Mouse (Mus musculus) small intestine, adult 2 months (tissue): Measurements from ENCODE around the gene Zfp185. TPM values are rescaled to one million over a fixed set of nuclear protein-coding genes. Genes with fewer than 3 reads are reported as not detected.

Source experiments
- H3K27ac ChIP-seq: fragments of 200-500 bp; 2 replicates; pipeline ENCODE4 v1.5.1; 2012; ENCODE audit warnings: low read depth, low read length, control low read depth, inconsistent platforms; ENCODE audit not compliant: insufficient read depth
- H3K27me3 ChIP-seq: fragments of 200-500 bp; 2 replicates; pipeline ENCODE4 v1.6.1; 2012; ENCODE audit warnings: mild to moderate bottlenecking, moderate library complexity, low read length, inconsistent platforms; ENCODE audit not compliant: control insufficient read depth, insufficient read depth
- H3K36me3 ChIP-seq: fragments of 200-500 bp; 2 replicates; pipeline ENCODE4 v1.6.1; 2012; ENCODE audit warnings: mild to moderate bottlenecking, low read length, control low read depth, inconsistent platforms; ENCODE audit not compliant: control insufficient read depth, insufficient read depth
- H3K4me1 ChIP-seq: fragments of 200-500 bp; 2 replicates; pipeline ENCODE4 v1.6.1; 2012; ENCODE audit warnings: low read length, inconsistent platforms, mixed read lengths; ENCODE audit not compliant: control insufficient read depth, insufficient read depth, insufficient read length
- H3K4me3 ChIP-seq: fragments of 200-500 bp; 2 replicates; pipeline ENCODE4 v1.5.1; 2012; ENCODE audit warnings: low read depth, mild to moderate bottlenecking, control low read depth, inconsistent platforms, low read length, moderate library complexity
- CTCF ChIP-seq: fragments of 200-500 bp; IDR thresholded peaks from 2 replicates; pipeline ENCODE4 v1.5.1; 2012; ENCODE audit warnings: low read depth, mild to moderate bottlenecking, control low read depth, inconsistent platforms, low read length, moderate library complexity, mixed read lengths; ENCODE audit not compliant: insufficient replicate concordance, insufficient read length; ENCODE audit errors: extremely low read depth
- POLR2A ChIP-seq: fragments of 200-500 bp; IDR thresholded peaks from 2 replicates; pipeline ENCODE4 v1.6.1; 2012; ENCODE audit warnings: low read depth, mild to moderate bottlenecking, control low read depth, inconsistent platforms, low read length, moderate library complexity
- whole genome bisulfite sequencing: fragments of 180-500 bp; shearing (Covaris S2); methylation state at CpG from one replicate; pipeline ENCODE4 v1.1.7; 2018; 5-methylcytosine and 5-hydroxymethylcytosine counted together
- polyA plus RNA-seq: library from polyadenylated mRNA; depleted of rRNA; stranded (reverse); fragments of >200 nt; gene quantifications from 2 replicates; pipeline ENCODE4 v1.2.3, GENCODE M21; 2012; rRNA removed

The Zfp185 gene
- polyA plus RNA-seq: 0.03 and 0.18 TPM in 2 replicates

DNA sequence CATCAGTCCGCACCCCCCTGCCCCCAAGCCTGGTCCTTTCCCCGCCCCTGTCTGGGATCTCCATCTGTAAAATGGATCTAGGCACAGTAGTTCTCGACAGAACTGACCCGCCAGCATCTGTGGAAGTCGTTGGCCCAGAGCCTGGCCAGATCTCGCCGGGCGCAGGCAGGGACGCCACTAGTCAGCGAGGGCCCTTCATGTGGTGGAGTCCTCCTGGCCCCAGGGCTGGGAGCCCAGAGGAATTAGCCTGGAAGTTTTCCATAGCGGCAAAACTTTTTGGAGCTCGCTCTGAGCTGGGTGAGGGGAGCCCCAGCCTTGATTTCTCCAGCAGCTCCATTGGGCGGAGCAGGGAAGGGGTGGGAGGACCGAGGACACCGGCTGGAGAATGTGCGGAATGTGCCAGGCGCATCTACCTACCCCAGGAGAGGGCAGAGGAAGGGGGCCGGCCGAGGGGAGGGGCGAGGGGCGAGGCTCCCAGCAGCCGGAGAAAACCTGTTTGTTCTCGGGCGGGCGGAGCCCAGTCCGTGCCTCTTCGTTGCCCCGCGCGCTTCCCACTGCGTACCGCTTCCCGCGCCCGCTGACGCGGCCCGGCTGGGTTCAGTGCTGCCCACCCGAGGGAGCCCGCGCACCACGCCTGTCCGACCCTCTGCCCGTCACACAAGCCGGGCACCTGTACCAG is at the start of gene Zfp185:
Zfp185 (plus strand) TSS at position 499 of the 679 bp plus-strand sequence.
- H3K4me3 ChIP-seq: peak within 1 kb of the TSS; percentile 52
- no peak within 1 kb of the TSS for H3K27ac ChIP-seq
- whole genome bisulfite sequencing: 13% methylated on average over 42 of the region's 45 CpGs
- H3K4me1 ChIP-seq: no peaks in the 10 kb centered on the region
- TF ChIP-seq CTCF (no peak), POLR2A (no peak)
- no peaks in the 10 kb centered on the region for H3K36me3 ChIP-seq
- H3K27me3 ChIP-seq: no peaks in the 10 kb centered on the region

DNA sequence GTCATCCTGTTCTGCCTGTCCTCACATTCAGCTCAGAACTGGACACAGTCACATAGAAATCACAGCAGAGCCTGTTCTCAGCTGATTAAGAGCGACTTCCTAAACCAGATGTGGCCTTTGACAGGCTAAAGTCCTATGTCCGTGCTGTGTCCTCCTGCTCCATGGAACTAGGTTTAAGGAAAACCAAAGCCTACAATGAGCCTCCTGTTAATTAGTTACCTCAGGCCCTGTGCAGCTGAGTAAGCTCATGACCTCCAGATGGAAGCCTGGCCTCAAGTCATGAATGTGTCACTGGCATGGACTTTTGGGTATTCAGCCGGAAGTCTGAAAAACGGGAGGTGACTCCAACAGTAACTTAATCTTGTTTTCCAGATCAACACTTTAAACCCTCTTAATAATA is 33.7 kb upstream of the Zfp185 start:
- Histone ChIP-seq H3K4me3 (no peak overlapping the region), H3K27ac (no peak overlapping the region), H3K27me3 (no peaks in the 10 kb centered on the region), H3K4me1 (no peaks in the 10 kb centered on the region), H3K36me3 (peaks cover 21% of the 10 kb centered on the region)
- WGBS: 75% methylated on average over 4 of the region's 4 CpGs
- TF ChIP-seq CTCF (no peak), POLR2A (no peak)

DNA sequence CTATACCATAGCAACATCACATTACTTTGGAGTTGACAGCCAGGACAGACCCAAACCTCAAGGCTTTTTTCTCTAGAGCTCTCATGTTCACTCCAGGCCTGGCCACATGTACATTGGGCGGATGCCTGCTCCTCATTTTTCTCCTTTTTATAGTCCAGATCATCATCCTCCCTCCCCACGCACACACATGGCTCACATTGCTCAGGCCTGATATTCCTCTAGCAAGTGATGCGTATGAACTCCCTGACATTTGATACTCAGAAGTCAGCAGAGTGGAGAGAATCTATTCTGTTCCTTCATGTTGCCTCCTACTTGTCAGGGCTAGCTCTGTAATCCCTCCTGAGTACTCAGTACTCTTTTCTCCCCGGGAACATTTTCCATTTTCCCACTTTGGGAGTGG is 30.7 kb upstream of the Zfp185 start:
- Histone ChIP-seq H3K4me1 (no peaks in the 10 kb centered on the region), H3K27me3 (no peaks in the 10 kb centered on the region), H3K27ac (no peak overlapping the region), H3K4me3 (no peak overlapping the region), H3K36me3 (peaks cover 20% of the 10 kb centered on the region)
- no peak for TF ChIP-seq POLR2A
- no peak for TF ChIP-seq CTCF
- WGBS: 93% methylated on average over 4 of the region's 4 CpGs

DNA sequence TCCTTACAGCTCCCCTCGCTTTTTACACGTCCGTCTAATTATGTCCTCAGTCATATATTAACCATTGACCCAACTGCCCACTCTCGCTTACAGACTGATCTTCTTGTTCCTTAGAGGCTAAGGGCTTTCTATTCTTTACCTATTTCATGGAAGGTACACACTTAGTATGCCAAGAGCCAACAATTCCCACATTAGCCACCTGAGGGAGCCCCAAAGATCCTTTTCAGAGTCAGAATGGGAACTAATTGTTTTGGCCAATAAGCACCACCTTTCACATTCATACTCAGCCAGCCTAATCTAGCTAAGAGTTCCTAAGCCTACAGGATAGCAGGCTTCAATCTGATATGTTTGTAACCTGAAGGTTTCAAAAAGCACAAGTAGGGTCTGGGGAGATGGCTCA is 26.7 kb upstream of the Zfp185 start:
- H3K27ac ChIP-seq: no peak overlapping the region
- no peak overlapping the region for H3K4me3 ChIP-seq
- no peaks in the 10 kb centered on the region for H3K27me3 ChIP-seq
- peaks cover 22% of the 10 kb centered on the region for H3K36me3 ChIP-seq
- WGBS: 83% methylated on average over 4 of the region's 4 CpGs
- H3K4me1 ChIP-seq: no peaks in the 10 kb centered on the region
- no peak for TF ChIP-seq POLR2A
- no peak for TF ChIP-seq CTCF

DNA sequence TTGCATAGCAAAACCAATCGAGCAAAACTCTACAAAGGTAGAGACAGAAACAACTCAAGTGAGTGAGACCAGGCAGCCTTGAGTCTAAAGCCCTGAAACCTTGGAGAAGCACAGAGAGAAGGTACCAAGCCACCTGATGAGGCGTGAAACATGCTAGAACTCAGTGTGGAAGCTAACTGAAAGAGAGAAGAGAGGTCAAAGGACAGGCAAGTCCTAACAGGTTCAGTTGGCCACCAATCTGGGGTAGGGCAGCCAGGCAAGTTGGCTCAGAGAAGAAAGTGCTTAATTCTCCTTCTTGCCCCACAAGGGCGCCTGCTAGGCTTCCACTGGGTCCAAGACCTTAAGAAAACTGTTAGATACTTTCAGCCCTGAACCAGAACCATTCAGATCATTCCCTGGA is 25.6 kb upstream of the Zfp185 start:
- WGBS: 80% methylated on average over 3 of the region's 3 CpGs
- TF ChIP-seq CTCF: no peak

DNA sequence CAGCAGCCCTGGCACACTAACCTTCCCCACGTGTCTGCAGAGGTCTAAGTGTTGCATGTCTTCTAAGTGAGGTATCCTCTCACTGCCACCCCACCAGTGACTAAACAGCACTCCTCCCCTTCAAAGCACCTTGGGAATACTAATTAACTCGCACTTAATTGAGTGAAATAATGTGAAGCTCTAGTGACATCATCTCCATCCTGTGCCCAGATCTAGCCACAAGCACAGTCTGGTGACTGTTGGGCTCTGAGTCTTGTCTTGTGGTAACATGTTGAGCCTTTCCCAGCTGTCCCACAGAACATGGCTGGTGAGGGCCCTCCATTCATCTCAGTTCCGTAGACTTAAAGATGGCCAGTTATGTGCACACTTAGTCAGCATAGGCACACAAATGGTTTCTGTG is 24.4 kb upstream of the Zfp185 start:
- H3K4me1 ChIP-seq: no peaks in the 10 kb centered on the region
- H3K27me3 ChIP-seq: no peaks in the 10 kb centered on the region
- no peak overlapping the region for H3K27ac ChIP-seq
- H3K4me3 ChIP-seq: no peak overlapping the region
- peaks cover 9% of the 10 kb centered on the region for H3K36me3 ChIP-seq
- 83% methylated on average over 3 of the region's 3 CpGs for WGBS
- TF ChIP-seq CTCF (no peak), POLR2A (no peak)

More for the DNA sequence above, 25.6 kb upstream of the Zfp185 start:
- H3K27me3 ChIP-seq: no peaks in the 10 kb centered on the region
- H3K27ac ChIP-seq: no peak overlapping the region
- H3K36me3 ChIP-seq: peaks cover 14% of the 10 kb centered on the region
- H3K4me1 ChIP-seq: no peaks in the 10 kb centered on the region
- no peak overlapping the region for H3K4me3 ChIP-seq

DNA sequence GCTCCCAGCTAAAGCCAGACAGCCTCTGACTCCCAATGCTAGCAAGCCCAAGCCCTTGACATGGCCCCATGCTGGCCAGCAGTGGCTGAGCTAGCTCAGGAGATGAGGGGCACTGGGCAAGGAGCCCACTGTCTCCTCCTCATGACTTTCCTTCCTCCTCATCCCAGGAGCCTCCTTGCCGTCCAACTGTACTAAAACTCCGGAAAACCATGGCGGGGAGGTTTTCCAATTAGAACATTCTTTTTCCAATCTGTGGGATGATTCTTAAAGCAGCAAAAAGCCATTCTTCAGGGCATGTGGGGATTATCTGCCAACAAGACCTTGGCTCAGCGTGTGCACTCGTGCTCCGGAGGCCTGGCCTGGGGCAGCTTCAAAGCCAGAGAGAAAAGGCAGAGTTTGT is 4.3 kb upstream of the Zfp185 start:
- no peak overlapping the region for H3K4me3 ChIP-seq
- no peak overlapping the region for H3K27ac ChIP-seq
- H3K27me3 ChIP-seq: no peaks in the 10 kb centered on the region
- no peaks in the 10 kb centered on the region for H3K36me3 ChIP-seq
- WGBS: 86% methylated on average over 6 of the region's 6 CpGs
- no peak for TF ChIP-seq CTCF
- no peak for TF ChIP-seq POLR2A
- H3K4me1 ChIP-seq: no peaks in the 10 kb centered on the region

DNA sequence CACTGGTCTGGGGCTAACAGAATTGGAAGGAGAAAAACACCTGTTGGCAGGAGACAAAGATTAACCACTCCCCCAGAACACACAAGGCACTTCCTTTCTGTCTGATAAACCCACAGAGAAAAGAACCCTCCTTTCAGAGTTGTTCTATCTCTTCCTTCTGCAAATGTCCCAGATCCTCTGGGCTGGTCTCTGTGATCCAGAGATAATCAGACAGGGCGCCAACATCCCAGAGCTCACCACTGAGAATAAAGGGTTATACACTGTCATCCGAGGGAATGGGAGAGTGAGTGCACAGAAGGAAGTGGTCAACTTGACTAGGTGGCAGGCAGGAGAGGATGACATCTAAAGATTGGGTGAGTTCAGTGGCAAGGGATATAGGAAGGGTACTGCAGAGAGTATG is 1.5 kb upstream of the Zfp185 start:
- no peak overlapping the region for H3K4me3 ChIP-seq
- H3K4me1 ChIP-seq: no peaks in the 10 kb centered on the region
- H3K27me3 ChIP-seq: no peaks in the 10 kb centered on the region
- H3K27ac ChIP-seq: no peak overlapping the region
- no peak for TF ChIP-seq POLR2A
- no peak for TF ChIP-seq CTCF
- WGBS: 72% methylated on average over 2 of the region's 2 CpGs
- no peaks in the 10 kb centered on the region for H3K36me3 ChIP-seq
